Mouse (Mus musculus) ES-Bruce4 (cell line): ENCODE data around the gene Ascl5. TPM values are rescaled to one million over a fixed set of nuclear protein-coding genes. Genes with fewer than 3 reads are reported as not detected.

Experiments
- H3K27ac ChIP-seq: 2 replicates; pipeline ENCODE4 v1.5.1; 2012; ENCODE audit warnings: low read length, inconsistent platforms; ENCODE audit not compliant: insufficient read depth
- H3K27me3 ChIP-seq: 2 replicates; pipeline ENCODE4 v1.6.1; 2012; ENCODE audit warnings: mild to moderate bottlenecking, low read length, inconsistent platforms; ENCODE audit not compliant: control insufficient read depth, poor library complexity, insufficient read depth, severe bottlenecking
- H3K36me3 ChIP-seq: 2 replicates; pipeline ENCODE4 v1.6.1; 2012; ENCODE audit warnings: inconsistent platforms, mild to moderate bottlenecking, low read length, moderate library complexity; ENCODE audit not compliant: control insufficient read depth, poor library complexity, insufficient read depth, severe bottlenecking
- H3K4me1 ChIP-seq: one replicate; pipeline ENCODE4 v1.8.1; 2011; ENCODE audit warnings: low read length; ENCODE audit not compliant: control insufficient read depth, insufficient read depth
- H3K4me3 ChIP-seq: 2 replicates; pipeline ENCODE4 v1.5.1; 2011; ENCODE audit warnings: low read depth, mild to moderate bottlenecking, low read length
- H3K9ac ChIP-seq: 2 replicates; pipeline ENCODE4 v1.6.1; 2012; ENCODE audit warnings: low read depth, mild to moderate bottlenecking, inconsistent platforms; ENCODE audit not compliant: poor library complexity, severe bottlenecking
- H3K9me3 ChIP-seq: replicated peaks from 2 replicates; pipeline ENCODE4 v1.6.1; 2012; ENCODE audit warnings: mild to moderate bottlenecking, low read length, inconsistent platforms; ENCODE audit not compliant: control insufficient read depth, poor library complexity, insufficient read depth, severe bottlenecking
- CTCF ChIP-seq: IDR thresholded peaks from one replicate; pipeline ENCODE4 v1.8.1; 2011; ENCODE audit warnings: low read depth, low read length
- EP300 ChIP-seq: IDR thresholded peaks from 2 replicates; pipeline ENCODE4 v1.6.1; 2011; ENCODE audit warnings: low read depth, low read length; ENCODE audit not compliant: insufficient read depth
- POLR2A ChIP-seq: IDR thresholded peaks from one replicate; pipeline ENCODE4 v1.8.1; 2011; ENCODE audit warnings: low read length; ENCODE audit not compliant: insufficient read depth
- polyA plus RNA-seq: library from polyadenylated mRNA; stranded (reverse); fragments of >200 nt; gene quantifications from 2 replicates; pipeline ENCODE4 v1.2.4, GENCODE M21; 2011; ENCODE audit warnings: low read depth; ENCODE audit not compliant: missing spikeins, insufficient read depth, insufficient read length

Ascl5 gene
- polyA plus RNA-seq, 1 experiment = not detected

DNA sequence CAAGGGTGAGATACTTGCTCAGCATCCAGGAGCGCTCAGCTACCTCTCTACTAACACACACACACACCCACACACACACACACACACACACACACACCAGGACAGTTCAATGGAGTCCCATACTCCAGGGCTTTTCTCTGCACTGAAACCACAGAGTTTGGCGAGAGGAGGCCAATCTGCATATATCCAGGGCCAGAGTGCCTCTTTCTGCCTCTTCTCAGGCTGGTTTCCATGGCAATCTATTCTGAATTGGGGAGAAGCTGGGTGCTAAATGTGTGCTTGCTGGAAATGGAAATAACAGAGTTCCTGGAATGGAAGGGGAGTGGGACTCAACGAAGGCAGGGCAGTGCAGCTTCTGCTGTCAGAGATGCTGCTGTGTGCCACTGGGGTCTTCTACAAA, 5.2 kb downstream of the Ascl5 start:
- H3K4me1 ChIP-seq = no peaks in the 10 kb centered on the region
- H3K27me3 ChIP-seq = no peaks in the 10 kb centered on the region
- no peaks in the 10 kb centered on the region for H3K36me3 ChIP-seq
- no peak overlapping the region for H3K27ac ChIP-seq
- no peak overlapping the region for H3K4me3 ChIP-seq
- H3K9me3 ChIP-seq = no peaks in the 10 kb centered on the region
- no peak overlapping the region for H3K9ac ChIP-seq
- TF ChIP-seq EP300 = no peak
- no peak for TF ChIP-seq POLR2A
- TF ChIP-seq CTCF = no peak

DNA sequence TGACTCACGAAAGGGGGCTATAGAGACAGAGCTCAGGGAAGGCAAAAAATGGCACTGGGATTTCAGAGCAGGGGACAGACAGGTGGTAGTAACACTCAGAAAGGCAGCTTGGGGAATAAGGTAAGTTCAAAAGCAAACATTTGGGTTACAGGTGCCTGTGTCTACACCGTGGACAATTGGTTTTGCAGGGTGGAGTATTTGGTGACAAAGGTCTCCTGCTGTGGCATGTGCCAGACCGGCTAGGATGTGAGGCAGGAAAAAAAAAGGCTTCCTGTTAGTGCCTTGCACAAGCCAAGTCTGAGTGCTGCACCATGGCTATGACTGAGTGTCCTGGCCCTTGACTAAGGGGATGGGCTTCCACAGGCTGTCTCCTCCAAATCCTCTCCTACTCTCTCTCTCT, 8.0 kb downstream of the Ascl5 start:
- Histone ChIP-seq H3K9ac (no peak overlapping the region), H3K27me3 (no peaks in the 10 kb centered on the region), H3K4me1 (no peaks in the 10 kb centered on the region), H3K9me3 (no peaks in the 10 kb centered on the region), H3K36me3 (no peaks in the 10 kb centered on the region), H3K27ac (no peak overlapping the region), H3K4me3 (no peak overlapping the region)
- TF ChIP-seq POLR2A = no peak
- TF ChIP-seq CTCF = no peak
- TF ChIP-seq EP300 = no peak

DNA sequence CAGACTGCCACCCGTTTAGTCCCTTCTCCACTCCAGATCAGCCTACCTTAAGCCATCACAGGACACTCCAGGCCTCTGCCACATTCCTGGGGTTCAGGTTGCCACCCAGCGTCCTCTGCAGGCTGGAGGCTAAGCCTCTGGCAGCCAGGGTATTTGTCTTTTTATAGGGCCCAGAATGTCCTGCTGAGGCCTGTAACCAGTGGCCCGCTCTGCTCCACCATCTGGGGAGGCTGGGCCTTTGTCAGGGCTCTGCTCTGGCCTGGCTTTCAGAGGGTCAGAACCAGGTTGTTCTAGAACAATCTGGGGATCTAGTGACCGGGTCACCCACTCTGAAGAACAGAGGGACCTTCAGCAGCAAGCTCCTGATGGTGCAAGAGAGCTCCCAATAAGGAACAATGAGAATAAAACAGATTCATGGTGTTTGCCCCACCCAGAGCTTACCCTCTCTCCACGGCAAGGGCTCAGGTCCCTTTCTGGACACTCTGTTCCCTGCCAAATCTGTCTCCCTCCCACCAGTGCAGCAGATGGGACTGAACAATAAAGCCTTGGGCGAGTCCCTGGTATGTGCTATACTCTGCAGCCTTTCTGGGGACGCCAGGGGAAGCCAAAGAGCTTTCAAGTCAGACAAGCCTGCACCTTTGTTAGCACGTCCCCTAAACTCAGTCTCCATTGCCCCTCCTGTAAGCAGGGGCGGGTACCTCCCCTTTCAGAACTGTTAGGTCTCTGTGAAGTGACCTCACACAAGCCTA, 10.6 kb downstream of the Ascl5 start:
- no peak overlapping the region for H3K27ac ChIP-seq
- H3K4me3 ChIP-seq = no peak overlapping the region
- no peak for TF ChIP-seq EP300
- TF ChIP-seq CTCF = no peak
- TF ChIP-seq POLR2A = no peak
- H3K27me3 ChIP-seq = no peaks in the 10 kb centered on the region
- H3K4me1 ChIP-seq = no peaks in the 10 kb centered on the region
- no peak overlapping the region for H3K9ac ChIP-seq
- no peaks in the 10 kb centered on the region for H3K9me3 ChIP-seq
- no peaks in the 10 kb centered on the region for H3K36me3 ChIP-seq

DNA sequence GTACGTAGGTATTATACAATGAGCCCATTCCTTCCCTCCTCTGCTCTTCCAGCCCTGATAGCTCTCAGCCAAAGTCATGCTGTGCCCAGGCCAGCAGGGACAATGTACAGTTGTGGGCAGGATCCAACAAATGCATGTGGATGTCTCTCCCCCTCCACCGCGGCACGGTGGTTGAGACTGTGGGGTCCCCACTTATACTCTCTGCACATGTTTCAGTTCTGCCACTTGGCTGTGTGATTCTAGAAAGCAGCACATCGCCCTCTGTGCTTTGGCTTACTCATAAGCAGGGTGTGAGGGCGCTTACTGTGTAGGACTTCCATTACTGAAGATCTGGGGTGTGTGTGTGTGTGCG, 11.2 kb downstream of the Ascl5 start:
- Histone ChIP-seq H3K4me3 (no peak overlapping the region), H3K9ac (no peak overlapping the region), H3K4me1 (no peaks in the 10 kb centered on the region), H3K9me3 (no peaks in the 10 kb centered on the region), H3K27ac (no peak overlapping the region), H3K36me3 (no peaks in the 10 kb centered on the region), H3K27me3 (no peaks in the 10 kb centered on the region)
- TF ChIP-seq POLR2A (no peak), CTCF (no peak), EP300 (no peak)

DNA sequence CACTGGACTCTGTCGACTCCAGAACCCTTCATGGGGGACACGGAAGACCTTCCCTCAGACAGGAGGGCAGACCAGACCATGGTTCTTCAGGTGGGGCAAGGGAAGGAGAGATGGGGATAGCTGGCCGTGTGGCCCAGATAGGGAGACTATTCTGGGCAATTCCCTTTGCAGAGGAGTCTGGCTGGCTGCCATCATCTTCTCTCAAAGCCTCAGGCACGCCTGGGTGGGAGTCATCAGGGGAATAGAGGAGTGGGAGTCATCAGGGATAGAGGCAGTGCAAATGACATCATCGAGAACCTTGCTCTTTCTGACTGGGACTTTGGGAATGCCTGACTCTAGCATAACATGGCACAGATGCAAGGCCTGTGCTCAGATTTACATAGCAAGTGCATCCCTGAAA, 13.4 kb downstream of the Ascl5 start:
- Histone ChIP-seq H3K27ac (no peak overlapping the region), H3K9ac (no peak overlapping the region), H3K27me3 (no peaks in the 10 kb centered on the region), H3K4me1 (no peaks in the 10 kb centered on the region), H3K4me3 (no peak overlapping the region), H3K36me3 (no peaks in the 10 kb centered on the region), H3K9me3 (no peaks in the 10 kb centered on the region)
- TF ChIP-seq POLR2A (no peak), CTCF (no peak), EP300 (no peak)

DNA sequence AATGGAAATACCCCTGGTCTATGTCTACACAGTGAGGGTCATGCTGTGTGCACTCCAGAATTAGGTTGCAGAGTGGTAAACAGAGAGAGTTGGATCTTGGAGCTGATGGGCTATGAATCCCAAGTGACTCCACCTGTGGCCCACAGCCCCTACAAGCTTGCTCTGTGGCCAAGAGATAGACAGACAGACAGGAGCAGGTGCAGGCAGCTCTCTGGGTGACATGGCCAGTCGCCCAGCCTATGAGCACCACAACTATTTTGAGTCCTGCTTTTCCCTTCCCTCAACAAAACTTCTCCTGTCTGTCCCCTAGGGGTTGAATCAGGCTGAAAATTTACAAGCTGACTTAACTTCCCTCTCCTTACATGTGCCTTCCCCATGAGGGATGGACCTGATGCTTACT, 16.0 kb downstream of the Ascl5 start:
- no peaks in the 10 kb centered on the region for H3K4me1 ChIP-seq
- H3K36me3 ChIP-seq = no peaks in the 10 kb centered on the region
- H3K9me3 ChIP-seq = no peaks in the 10 kb centered on the region
- no peak overlapping the region for H3K4me3 ChIP-seq
- no peak overlapping the region for H3K27ac ChIP-seq
- H3K9ac ChIP-seq = no peak overlapping the region
- TF ChIP-seq EP300 = no peak
- TF ChIP-seq CTCF = no peak
- no peak for TF ChIP-seq POLR2A
- H3K27me3 ChIP-seq = no peaks in the 10 kb centered on the region
